In the genomic region with DNA sequence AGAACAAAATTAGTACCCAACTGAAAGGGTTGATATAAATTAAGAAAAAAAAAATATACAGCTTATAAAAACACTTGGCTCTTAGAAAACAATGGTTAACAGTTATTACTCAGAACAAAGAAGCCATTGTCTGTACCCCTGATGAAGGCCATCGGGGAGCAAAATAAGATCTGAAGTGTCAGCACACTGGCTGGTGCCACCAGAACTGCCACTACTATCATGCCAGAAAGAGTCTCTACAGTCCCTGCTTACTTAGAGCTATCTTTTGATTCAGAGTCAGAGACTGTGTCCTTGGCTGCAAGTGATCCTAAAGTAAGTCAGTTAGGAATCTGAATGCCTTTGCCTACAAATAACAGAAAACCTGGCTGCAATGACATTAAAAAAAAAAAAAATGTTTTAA, we compare ENCODE assay signal across 9 mouse cellular contexts. TPM values are rescaled to one million over a fixed set of nuclear protein-coding genes. Genes with fewer than 3 reads are reported as not detected.
A peak's percentile ranks its signal among the peaks of the same experiment; 100 is the strongest.
DNase-seq lines count a peak whose midpoint lies in the region; ATAC-seq and TF ChIP-seq lines count a peak whose summit lies in the region.
"Had no signal": no experiment of that assay in that cellular context is flagged by ENCODE, and none has a peak within 500 bp of the region (broad histone marks: within the 10 kb centered on the region; RNA-seq: fewer than 3 reads in every experiment).

No protein-coding gene starts in this region.

- peaks cover 23% of the 10 kb centered on the region for H3K4me1 ChIP-seq in heart, postnatal 0 days (ENCODE audit: control insufficient read depth, insufficient read depth)
- H3K4me1 ChIP-seq in bone marrow macrophage, adult 2 months (ENCODE audit: control insufficient read depth, insufficient read depth, low read length), result peaks cover 44% of the 10 kb centered on the region
- H3K4me1 ChIP-seq in hindbrain, postnatal 0 days (ENCODE audit: insufficient read depth, low read length), result peaks cover 5% of the 10 kb centered on the region; the same call in 1 of the 2 replicates

- H3K4me3 ChIP-seq in heart, postnatal 0 days (ENCODE audit: low read depth, low read length), result no peak overlapping the region
- no peak overlapping the region for H3K4me3 ChIP-seq in bone marrow macrophage, adult 2 months (ENCODE audit: insufficient read depth, low read length)
- H3K4me3 ChIP-seq in hindbrain, postnatal 0 days (ENCODE audit: low read length), result no peak overlapping the region
- H3K4me3 ChIP-seq: embryonic facial prominence, embryonic 13.5 days had no signal

- H3K36me3 ChIP-seq in heart, postnatal 0 days (replicated peaks; ENCODE audit: control insufficient read depth, insufficient read depth, low read length), result no peaks in the 10 kb centered on the region
- no peaks in the 10 kb centered on the region for H3K36me3 ChIP-seq in hindbrain, postnatal 0 days (ENCODE audit: insufficient read depth, low read length)
- H3K36me3 ChIP-seq: embryonic facial prominence, embryonic 13.5 days had no signal

- TF ChIP-seq CTCF in heart, postnatal 0 days (IDR thresholded peaks at IDR 0.05; ENCODE audit: low read depth), result no peak
- TF ChIP-seq CTCF in bone marrow macrophage, adult 2 months (IDR thresholded peaks at IDR 0.05; ENCODE audit: low read depth, low read length), result no peak
- no peak for TF ChIP-seq CTCF in hindbrain, postnatal 0 days (IDR thresholded peaks at IDR 0.05; ENCODE audit: low read depth)

- H3K27ac ChIP-seq in heart, postnatal 0 days (ENCODE audit: low read depth), result peak overlapping the region; percentile 63; the same call in 1 of the 2 replicates
- H3K27ac ChIP-seq in bone marrow macrophage, adult 2 months (ENCODE audit: insufficient read depth, low read depth, low read length), result peak overlapping the region; percentile 78
- peak overlapping the region; percentile 33 for H3K27ac ChIP-seq in hindbrain, postnatal 0 days
- H3K27ac ChIP-seq: embryonic facial prominence, embryonic 13.5 days had no signal

- no peaks in the 10 kb centered on the region for H3K9me3 ChIP-seq in heart, postnatal 0 days (replicated peaks; ENCODE audit: control insufficient read depth, low read length)
- H3K9me3 ChIP-seq in hindbrain, postnatal 0 days (ENCODE audit: low read length), result no peaks in the 10 kb centered on the region
- H3K9me3 ChIP-seq: embryonic facial prominence, embryonic 13.5 days had no signal

- no peaks in the 10 kb centered on the region for H3K27me3 ChIP-seq in heart, postnatal 0 days (ENCODE audit: control insufficient read depth, insufficient read depth, low read length)
- H3K27me3 ChIP-seq in hindbrain, postnatal 0 days (ENCODE audit: insufficient read depth, low read length), result no peaks in the 10 kb centered on the region
- H3K27me3 ChIP-seq: embryonic facial prominence, embryonic 13.5 days had no signal

- no peak overlapping the region for H3K9ac ChIP-seq in heart, postnatal 0 days (replicated peaks; ENCODE audit: low read depth, low read length)
- no peak overlapping the region for H3K9ac ChIP-seq in hindbrain, postnatal 0 days (replicated peaks; ENCODE audit: low read length)

- no peak for ATAC-seq in heart, postnatal 0 days (ENCODE audit: insufficient read depth, low read depth)
- ATAC-seq in hindbrain, postnatal 0 days, result no peak

- TF ChIP-seq POLR2A in bone marrow macrophage, adult 2 months (IDR thresholded peaks at IDR 0.05; ENCODE audit: borderline replicate concordance, low read depth, low read length), result no peak

- TF ChIP-seq EP300 in heart, postnatal 0 days (IDR thresholded peaks at IDR 0.05; ENCODE audit: low read depth), result no peak

- no peak overlapping the region for H3K4me2 ChIP-seq in heart, postnatal 0 days (ENCODE audit: low read depth, low read length)
- no peak overlapping the region for H3K4me2 ChIP-seq in hindbrain, postnatal 0 days (ENCODE audit: low read depth, low read length)
- H3K4me2 ChIP-seq: embryonic facial prominence, embryonic 13.5 days had no signal

- 5% methylated on average over 1 of the region's 1 CpGs for WGBS in heart, postnatal 0 days
- 21% methylated on average over 1 of the region's 1 CpGs for WGBS in hindbrain, postnatal 0 days

- no peak for DNase-seq in heart, postnatal 0 days (ENCODE audit: low spot score)
- no peak for DNase-seq in heart, adult 9 months (ENCODE audit: low spot score in 2 of 2)
- peak; percentile 42 for DNase-seq in Muller cell, postnatal 12 days (ENCODE audit: inconsistent ontology term)
- no peak for DNase-seq in hindbrain, postnatal 0 days (ENCODE audit: low spot score)
- DNase-seq in ovary, postnatal 36 days (ENCODE audit: low spot score), result no peak
- DNase-seq in gastrocnemius, adult 18-20 months (ENCODE audit: low spot score), result no peak
- DNase-seq in MN1 (ENCODE audit: low spot score), result no peak

RNA-seq across cellular contexts. Expression of a gene that starts 5.7 kb away (rescaled TPM):
- total RNA-seq in heart, postnatal 0 days (2014; rRNA removed; ENCODE audit: low replicate concordance), result 59.6 and 73.0 TPM in 2 replicates
- 20.6 and 22.4 TPM in 2 replicates for polyA plus RNA-seq in heart, postnatal 0 days (2015; fragmentation: Nextera tagmentation; extraction: Ambion mirVana)
- polyA plus RNA-seq in bone marrow macrophage, adult 2 months (2012; ENCODE audit: insufficient read depth, insufficient read length, missing spikeins), result 495 and 593 TPM in 2 replicates
- 133 and 141 TPM in 2 replicates for total RNA-seq in hindbrain, postnatal 0 days (2014; rRNA removed)
- polyA plus RNA-seq in hindbrain, postnatal 0 days (2015; fragmentation: Nextera tagmentation; extraction: Ambion mirVana), result 59.9 and 60.1 TPM in 2 replicates
- 10 to 100 TPM; 16.7 to 25.5 TPM for total RNA-seq in gastrocnemius, adult 18-20 months (2021)

RNA-seq across cellular contexts. Expression of a gene that starts 55.6 kb away (rescaled TPM):
- total RNA-seq in heart, postnatal 0 days (2014; rRNA removed; ENCODE audit: low replicate concordance), result 30.0 and 37.8 TPM in 2 replicates
- 42.9 and 45.2 TPM in 2 replicates for polyA plus RNA-seq in heart, postnatal 0 days (2015; fragmentation: Nextera tagmentation; extraction: Ambion mirVana)
- polyA plus RNA-seq in bone marrow macrophage, adult 2 months (2012; ENCODE audit: insufficient read depth, insufficient read length, missing spikeins), result 152 and 158 TPM in 2 replicates
- 29.0 and 36.4 TPM in 2 replicates for total RNA-seq in hindbrain, postnatal 0 days (2014; rRNA removed)
- 88.5 and 89.7 TPM in 2 replicates for polyA plus RNA-seq in hindbrain, postnatal 0 days (2015; fragmentation: Nextera tagmentation; extraction: Ambion mirVana)
- 10 to 100 TPM; 11.4 to 12.7 TPM for total RNA-seq in gastrocnemius, adult 18-20 months (2021)
